Mouse (Mus musculus): Measurements from ENCODE around the gene Tfrc.
A peak's percentile ranks its signal among the peaks of the same experiment; 100 is the strongest.
"Not testable (repeated sequence)": the region's sequence is repeated elsewhere in the genome, so short reads cannot be mapped to it uniquely, and the experiment has no call there.

Gene Tfrc

DNA sequence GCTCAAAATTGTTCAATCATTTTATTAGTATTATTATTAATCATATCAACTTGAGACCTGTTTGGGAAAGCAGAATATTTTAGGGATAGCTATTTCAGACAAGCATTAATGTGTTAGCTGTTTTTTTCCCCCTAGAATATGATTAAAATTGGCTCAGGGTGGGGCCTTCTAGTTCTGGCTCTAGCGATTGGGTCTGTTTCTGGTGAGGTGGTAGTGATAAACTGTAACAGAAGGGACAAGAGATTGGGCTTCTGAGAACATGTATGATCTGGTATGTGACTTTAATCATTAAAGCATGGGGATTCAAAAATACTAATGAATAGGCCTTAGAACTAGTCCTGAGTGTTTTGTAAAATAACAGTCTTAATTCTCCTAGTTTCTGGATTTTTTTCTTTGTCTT, 3.3 kb downstream of the Tfrc start:
- no peak for DNase-seq (ENCODE audit: low spot score)

DNA sequence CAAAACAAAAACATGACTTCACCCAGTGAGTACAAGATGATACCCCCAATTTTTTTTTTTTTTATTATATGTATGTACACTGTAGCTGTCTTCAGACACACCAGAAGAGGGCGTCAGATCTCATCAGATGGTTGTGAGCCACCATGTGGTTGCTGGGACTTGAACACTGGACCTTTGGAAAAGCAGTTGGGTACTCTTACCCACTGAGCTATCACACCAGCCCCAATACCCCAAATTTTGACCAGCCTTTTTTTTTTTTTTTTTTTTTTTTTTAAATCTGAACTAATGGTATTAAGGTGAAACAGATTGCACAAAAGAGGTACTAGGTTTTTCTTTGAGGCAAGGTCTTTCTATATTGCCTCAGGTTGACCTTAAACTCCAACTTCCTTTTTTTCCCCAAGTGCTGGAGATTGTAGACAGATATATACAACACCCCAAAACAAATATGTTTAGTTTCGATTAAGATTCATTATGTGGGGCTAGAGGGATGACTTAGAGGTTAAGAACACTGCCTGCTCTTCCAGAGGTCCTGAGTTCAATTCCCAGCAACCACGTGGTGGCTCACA, 4.6 kb downstream of the Tfrc start:
- DNase-seq (ENCODE audit: low spot score) = no peak

DNA sequence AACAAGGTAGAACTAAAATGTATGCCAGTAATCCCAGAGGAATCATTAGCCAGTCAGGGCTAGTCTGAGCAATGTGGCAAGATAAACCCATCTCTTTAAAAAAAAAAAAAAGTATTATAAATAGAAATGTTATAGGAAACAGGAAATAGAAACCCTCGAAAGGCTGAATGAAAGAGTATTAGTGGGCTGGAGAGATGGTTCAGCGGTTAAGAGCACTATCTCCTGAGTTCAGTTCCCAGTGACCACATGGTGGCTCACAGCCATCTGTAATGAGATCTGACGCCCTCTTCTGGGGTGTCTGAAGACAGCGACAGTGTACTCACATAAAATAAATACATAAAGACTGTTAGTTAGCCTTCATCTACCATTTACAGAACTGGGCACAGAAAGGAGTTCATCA, 5.3 kb downstream of the Tfrc start:
- no peak for DNase-seq (ENCODE audit: low spot score)

DNA sequence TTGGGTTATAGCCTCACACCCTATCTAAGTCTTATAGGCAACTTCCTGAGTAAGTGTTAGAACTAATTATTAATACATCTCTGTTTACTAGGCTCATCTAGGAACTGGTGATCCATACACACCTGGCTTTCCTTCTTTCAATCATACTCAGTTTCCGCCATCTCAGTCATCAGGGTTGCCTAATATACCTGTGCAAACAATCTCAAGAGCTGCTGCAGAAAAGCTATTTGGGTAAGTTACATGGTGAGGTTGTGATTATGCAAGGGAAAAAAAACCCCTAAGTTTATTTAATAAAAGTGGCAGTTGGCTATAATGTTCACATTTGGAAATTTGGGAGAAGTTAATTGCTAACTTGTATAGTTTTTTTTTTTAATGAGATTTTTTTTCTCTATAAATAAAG, 10.2 kb downstream of the Tfrc start:
- DNase-seq (ENCODE audit: low spot score) = no peak

DNA sequence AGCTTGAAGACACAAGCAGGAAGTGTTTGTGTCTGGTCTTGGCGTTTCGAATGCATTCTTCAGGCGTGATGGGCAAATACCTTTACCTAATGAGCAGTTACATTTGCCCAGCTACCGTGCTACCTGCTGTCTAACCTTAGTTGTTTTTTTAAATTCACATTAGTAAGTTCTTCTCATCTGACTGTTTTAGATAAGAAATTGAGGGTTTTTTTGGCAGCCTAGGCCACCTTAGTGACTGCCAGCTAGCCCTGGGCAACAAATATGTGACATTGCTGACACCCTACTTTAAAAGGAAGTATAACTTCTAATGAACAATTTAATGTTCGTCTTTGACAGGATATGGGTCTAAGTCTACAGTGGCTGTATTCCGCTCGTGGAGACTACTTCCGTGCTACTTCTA, 19.4 kb downstream of the Tfrc start:
- DNase-seq (ENCODE audit: low spot score) = no peak

DNA sequence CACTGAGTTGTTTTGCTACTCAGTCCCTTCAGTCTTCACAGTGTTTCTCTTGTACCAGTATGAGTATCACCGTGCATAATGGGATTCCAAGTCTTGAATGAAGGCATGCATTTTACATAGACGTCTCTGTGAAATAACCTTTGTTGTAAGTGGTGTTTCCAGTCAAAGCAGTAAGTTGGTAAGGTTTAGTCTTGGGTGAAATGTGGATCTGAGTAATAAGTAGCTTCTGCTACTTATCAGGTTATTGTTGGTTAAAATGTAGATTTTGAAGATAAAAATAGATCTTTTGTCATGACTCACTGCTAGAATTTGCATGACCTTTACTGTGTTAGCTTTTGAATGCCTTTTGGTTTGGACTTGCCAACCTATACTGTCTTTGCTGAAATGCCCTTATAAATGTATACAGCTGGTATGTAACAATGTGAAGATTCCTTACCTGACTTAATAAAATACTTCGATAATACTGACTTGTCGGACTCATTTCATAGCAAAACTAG, 23.7 kb downstream of the Tfrc start:
- no peak for DNase-seq (ENCODE audit: low spot score)

DNA sequence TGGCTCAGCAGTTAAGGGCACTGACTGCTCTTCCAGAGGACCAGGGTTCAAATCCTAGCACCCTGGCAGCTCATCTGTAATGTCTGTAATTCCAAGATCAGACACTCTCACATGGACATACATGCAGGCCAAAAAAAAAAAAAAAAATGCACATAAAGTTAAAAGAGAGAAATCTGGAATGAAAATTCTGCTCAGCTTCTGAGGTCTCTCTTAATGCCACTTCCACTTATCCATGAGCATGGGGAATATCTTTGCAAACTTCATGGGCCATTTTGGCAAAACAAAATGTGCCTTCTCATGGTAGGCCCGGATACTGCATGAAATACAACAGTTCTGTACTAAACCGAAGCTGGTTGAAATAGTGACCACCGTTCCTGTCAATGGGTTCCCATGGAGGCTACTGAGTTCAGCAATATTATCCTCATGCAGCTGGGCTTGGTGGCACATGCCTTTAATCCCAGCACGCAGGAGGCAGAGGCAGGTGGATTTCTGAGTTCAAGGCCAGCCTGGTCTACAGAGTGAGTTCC, 24.8 kb downstream of the Tfrc start:
- DNase-seq (ENCODE audit: low spot score) = no peak

DNA sequence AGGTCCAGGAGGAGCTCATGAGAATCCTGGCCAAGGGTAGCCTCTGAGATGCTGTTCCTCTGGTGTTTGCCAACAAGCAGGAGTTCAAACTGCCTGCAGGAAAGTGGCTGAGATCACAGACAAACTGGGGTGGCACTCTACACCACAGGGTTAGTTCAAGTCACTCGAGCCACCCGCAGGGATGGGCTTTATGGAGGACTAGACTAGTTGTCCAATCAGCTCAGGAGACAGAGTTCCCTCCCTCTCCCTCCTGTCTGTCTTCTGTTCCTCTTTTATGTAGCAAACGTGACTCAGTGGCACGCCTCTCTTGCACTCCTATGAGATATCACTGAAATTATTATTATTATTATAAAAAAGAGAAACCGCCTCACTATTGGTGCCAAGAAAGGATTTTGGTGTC, 25.5 kb downstream of the Tfrc start:
- no peak for DNase-seq (ENCODE audit: low spot score)

DNA sequence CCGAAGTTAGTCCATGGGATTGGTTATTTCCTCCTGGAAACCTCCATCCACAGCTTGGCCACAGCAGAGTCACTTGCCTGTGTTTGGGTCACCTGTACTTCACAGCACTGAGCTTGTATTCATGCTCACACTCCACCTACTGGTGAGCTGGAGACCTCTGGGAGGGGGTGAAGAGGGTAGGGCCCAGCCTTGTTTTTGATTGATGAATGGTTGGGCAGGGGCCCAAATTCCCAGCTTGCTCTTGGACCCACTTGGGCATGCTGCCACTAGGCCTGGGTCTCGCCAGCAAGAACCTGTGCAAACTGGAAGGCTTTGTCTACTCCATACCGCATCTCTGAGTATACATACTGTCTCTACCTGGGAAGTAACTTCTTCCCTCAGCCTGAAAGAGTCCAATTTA, 26.6 kb downstream of the Tfrc start:
- DNase-seq (ENCODE audit: low spot score) = no peak

DNA sequence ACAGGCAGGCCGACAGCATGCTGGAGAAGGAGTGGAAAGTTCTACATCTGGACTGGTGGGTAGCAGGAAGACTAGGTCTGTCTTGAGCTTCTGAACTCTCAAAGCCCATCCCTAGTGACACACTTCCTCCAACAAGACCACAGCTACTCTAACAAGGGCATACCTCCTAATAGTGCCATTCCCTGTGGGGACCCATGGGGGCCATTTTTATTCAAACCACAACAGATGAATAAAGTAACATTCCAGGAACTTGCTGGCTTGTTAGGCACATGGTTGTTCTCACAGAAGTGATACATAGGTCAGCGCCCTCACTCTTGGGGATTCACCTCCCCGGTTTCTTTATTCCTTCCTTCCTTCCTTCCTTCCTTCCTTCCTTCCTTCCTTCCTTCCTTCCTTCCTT, 27.6 kb downstream of the Tfrc start:
- no peak for DNase-seq (ENCODE audit: low spot score)

DNA sequence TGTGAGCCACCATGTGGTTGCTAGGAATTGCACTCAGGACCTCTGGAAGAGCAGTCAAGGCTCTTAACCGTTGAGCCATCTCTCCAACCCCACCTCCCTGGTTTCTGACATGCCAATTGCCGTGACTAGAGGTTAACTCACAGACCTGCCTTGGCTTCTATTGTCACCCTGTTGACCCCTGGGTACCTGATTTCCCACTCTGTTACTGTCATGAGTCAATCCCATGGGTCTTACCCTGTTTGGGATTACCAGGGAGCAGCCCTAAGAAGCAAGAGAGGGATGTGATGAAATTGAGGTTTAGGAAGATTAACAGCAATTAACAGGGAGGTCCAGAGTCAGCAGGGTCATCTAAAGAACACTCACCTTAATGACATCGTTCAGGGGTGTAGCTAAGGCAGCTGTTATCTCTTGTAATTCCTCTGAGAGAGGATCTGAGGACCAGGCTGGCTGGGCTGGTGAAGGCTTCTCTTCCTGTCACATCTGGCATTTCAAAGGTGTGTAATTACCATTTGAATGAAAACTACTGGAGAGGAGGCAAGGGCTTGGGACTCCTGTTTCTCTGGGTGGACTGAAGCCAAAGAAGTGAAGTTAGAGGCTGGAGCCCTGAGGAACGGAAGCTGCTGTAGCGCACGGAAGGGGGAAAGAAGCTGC, 28.3 kb downstream of the Tfrc start:
- no peak for DNase-seq (ENCODE audit: low spot score)

DNA sequence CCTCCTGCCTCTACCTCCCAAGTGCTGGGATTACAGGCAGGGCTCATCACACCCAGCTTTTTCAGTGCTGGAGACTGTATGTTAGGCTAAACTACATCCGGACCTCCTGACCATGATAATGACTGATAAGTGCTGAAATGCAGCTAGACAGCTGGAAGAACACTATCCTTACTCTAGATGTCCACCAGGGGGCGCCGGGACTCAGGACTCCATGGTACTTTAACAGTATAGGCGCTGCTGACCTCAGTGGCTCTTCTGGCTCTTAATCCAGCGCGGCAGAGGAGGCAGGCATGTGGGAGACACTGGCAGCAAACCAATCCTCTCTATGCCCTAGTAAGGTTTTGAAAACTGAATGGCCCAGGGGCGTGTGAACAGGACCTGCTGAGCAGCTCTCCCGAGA, 29.8 kb downstream of the Tfrc start:
- DNase-seq (ENCODE audit: low spot score) = peak; percentile 87

DNA sequence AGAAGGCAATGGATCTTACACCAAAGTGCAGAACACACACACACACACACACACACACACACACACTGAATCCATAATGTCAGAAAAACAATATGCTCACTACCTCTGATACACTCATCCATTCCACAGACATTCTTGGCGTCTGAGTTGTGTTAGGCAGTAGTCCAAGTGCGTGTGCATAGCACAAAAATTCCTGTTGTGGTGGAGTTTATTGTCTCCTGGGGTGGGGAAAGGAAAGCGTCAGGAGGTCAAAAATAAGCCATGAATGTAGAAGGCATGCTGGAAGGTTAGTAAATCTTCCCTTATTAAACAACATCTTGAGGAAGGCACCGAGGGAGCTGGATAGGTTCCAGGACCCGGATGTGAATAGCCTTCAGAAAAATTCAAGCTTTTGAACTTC, 31.4 kb downstream of the Tfrc start:
- no peak for DNase-seq (ENCODE audit: low spot score)

DNA sequence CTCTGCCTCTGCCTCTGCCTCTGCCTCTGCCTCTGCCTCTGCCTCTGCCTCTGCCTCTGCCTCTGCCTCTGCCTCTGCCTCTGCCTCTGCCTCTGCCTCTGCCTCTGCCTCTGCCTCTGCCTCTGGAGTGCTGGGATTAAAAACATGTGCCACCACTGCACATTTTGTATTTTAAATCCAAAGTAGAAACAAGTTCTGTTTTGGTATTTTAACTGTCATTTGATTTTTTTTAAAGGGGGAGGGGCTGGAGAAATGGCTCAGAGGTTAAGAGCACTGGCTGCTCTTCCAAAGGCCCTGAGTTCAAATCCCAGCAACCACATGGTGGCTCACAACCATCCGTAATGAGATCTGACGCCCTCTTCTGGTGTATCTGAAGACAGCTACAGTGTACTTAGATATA, 32.0 kb downstream of the Tfrc start:
- not testable (repeated sequence) for DNase-seq (ENCODE audit: low spot score)

DNA sequence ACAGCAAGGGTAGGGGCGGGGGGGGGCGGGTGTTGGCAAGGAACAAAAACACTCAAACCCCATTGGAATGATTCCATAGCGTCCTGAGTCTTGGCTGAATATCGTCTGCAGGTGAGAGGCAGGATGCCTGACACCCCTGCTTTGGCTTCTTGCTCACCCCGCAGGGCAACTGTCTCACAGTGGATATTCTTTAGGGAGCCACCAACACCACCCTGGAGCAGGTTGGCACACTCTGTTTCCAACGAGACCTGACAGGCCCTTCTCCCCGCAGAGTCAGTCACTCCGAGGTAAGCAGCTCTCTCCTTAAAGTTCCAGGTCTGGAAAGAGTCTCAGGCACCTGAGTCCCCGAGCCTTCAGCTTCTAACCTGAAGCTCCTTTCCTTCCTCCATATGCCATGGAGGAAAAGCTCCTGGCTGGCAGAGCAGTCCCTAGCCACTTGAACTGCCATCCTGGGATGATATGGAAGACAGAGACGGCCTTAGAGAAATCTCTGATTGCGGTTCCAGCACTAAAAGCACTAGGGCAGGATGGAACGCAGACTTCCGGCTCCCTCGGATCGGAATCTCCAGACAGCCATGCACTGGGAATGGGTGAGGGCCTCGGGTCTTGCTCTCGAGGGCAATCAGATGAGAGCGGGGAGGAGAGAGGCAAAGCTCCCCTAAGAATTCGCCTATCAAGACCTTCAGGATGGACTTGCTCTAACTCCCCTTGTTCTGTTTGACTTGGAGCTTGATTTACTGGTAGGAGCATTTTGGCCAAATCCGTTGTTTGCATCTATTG, 32.9 kb downstream of the Tfrc start:
- no peak for DNase-seq (ENCODE audit: low spot score)

DNA sequence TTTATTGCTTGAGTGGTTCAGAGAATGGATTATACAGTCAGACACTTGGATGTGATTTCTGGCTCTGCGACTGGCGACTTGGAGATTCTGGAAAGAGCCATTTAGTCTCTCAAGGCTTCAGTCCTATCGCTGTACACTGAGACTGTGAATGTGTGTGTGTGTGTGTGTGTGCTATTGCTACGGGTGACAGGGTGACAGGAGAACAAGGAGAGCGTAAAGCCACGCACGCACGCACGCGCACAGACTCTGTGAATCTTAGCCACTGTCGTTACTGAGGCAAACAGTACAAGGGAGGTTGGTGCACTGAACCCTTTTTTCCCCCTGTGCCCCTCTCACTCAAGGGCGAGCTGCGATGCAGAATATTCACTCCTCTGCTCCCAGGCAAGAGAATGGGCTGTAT, 33.6 kb downstream of the Tfrc start:
- no peak for DNase-seq (ENCODE audit: low spot score)

DNA sequence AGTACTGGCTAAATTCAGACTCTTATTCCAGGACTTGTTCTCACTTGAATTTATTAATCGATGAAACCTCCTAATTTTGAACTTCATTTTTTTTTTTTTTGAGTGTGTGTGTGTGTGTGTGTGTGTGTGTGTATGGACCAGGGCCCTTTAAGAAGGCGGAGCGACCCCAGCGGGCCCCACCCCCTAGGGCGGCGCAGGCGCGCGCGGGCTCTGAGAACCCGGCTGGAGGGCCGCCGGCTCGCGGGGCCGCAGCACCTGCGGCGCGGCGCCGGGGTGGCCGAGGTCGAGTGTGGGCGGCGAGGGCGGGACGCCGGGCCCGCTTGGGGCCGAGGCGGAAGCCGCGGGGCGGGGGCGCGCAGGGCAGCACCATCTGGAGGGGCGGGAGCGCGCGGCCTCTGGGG, 34.9 kb downstream of the Tfrc start, which contains the start of gene Tnk2:
Gene Tnk2 (plus strand): TSS at position 214 of the 401 bp plus-strand sequence.
- peak; percentile 91 for DNase-seq (ENCODE audit: low spot score)

DNA sequence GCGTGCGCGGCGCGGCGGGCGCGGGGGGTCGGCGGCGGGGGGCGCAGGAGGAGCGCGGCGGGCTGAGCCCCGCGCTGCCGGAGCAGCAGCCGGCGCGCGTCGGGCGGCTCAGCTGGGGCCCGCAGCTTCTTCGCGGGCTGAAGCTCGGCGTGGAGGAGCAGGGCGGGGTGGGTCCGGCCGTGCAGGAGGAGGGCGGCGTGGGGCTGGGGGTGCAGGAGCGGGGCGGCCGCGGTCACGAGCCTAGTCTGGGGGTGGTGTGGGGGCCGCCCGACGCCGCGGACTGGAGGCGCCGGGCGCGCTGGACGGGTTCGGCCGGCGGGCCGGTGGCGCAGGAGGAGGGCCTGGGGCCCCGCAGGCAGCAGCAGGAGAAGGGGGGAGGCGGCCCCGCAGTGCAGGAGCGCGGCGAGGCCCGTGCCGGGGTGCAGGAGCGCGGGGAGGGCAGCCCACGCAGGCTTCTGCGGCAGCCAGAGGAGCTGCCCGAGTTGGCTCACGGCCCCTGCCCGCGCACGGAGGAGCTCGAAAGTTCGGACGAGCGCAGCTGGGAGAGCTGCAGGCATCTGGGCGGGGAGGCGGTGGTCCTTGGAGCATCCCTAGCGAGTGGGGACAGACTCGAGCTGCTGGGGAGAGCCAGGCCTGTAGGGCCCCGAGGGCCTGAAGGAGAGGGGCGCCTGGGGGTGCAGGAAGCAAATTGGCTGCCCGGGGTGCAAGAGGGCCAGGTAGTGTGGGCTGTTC, 35.5 kb downstream of the Tfrc start:
- peak; percentile 52 for DNase-seq (ENCODE audit: low spot score)

DNA sequence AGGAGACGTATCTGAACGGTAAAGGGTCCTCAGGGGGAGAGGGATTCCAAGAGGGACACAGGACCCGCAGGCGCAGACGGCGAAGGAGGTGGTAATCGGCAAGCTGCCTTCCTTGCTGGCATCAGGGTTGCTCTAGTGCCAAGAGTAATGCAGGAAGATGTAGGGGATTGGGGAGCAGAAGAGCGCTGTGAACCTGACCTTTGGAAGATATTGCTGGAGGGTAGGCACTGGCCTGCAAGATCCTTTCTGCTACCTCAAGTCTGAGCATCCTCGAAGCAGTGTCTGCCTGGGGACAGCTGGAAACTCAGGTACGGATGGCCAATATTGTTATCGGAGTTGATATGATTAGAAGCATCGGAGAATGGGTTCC, 36.1 kb downstream of the Tfrc start:
- no peak for DNase-seq (ENCODE audit: low spot score)

DNA sequence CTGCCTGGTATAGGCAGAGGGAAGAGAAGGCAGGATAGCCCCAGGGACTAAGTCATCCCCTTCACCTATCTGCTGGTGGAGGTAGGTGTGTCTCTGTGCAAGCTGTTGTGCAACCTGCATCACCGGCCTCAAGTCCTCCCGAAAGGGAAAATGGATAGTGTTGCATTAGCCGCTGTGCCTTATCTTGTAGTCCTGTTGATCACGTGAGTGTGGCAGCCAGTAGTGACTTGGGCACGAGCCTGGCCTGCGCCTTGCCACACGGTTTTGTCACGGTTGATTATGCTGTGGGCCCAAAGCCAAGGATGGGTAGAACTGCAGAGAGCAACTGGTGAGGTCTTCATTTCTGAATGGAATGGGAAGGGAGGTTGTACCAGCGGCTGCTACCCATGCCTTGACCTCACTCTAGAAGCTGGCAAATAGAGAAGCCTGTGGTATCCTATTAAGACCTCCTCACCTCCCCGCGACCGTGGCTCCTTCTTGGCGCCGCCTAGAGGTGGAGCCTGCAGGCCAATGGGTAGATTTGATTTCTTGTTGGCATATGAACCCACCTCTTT, 36.7 kb downstream of the Tfrc start:
- DNase-seq (ENCODE audit: low spot score) = peak; percentile 58

DNA sequence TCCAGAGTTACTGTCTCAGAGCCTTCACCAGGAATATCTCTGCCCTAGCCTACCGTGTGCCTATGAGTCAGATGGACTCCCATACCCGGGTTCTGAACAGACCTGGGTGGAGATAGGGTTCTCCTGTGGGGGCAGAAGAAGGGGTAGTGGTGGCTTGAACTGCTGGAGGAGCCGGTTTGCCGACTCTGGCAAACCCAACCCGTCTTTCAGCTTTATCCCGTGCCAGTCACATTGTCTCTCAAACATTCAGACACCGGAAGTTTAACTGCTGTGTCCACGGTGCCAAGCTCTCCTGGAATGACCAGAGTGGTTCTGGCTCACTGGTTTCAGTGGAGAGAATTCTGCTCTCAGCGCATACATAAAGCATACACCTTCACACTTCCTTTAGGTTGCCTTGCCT, 37.3 kb downstream of the Tfrc start:
- DNase-seq (ENCODE audit: low spot score) = peak; percentile 68

DNA sequence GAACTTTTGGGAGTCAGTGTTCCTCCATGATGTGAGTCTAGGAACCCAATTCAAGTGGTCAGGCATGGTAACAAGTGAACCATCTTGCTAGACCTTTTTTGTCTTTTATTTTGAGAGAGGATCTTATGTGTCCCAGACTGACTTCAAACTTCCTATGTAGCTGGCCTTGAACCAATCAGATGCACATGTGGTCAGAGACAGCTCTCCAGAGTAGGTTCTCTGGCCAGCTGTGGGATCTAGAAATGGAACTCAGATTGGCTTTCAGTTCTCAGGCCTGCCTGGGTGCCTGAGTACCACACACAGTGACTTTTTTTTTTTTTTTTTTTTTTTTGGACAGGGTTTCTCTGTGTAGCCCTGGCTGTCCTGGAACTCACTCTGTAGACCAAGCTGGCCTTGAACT, 39.0 kb downstream of the Tfrc start:
- DNase-seq (ENCODE audit: low spot score) = no peak
